Mouse (Mus musculus) embryonic stem cell, embryonic (primary cell): Measurements from ENCODE around the gene Gnb2.

Experiments used
- CTCF ChIA-PET, 4 experiments: fragments of 300-600 bp in 2 of 4; fragments of 350-600 bp in 2 of 4; sonication (Branson Sonifier 250); formaldehyde crosslinking; loops; one replicate each; lab custom pipeline; 2022; ENCODE audit warnings: inconsistent platforms in 2 of 4; lab: Charles Lee
- POLR2A ChIA-PET, 4 experiments: fragments of 300-600 bp in 2 of 4; fragments of 350-600 bp in 2 of 4; sonication (Branson Sonifier 250); formaldehyde crosslinking; loops; one replicate each; lab custom pipeline; 2022; ENCODE audit warnings: antibody characterized with exemption in 4 of 4, inconsistent platforms in 1 of 4; lab: Charles Lee

The Gnb2 gene

DNA sequence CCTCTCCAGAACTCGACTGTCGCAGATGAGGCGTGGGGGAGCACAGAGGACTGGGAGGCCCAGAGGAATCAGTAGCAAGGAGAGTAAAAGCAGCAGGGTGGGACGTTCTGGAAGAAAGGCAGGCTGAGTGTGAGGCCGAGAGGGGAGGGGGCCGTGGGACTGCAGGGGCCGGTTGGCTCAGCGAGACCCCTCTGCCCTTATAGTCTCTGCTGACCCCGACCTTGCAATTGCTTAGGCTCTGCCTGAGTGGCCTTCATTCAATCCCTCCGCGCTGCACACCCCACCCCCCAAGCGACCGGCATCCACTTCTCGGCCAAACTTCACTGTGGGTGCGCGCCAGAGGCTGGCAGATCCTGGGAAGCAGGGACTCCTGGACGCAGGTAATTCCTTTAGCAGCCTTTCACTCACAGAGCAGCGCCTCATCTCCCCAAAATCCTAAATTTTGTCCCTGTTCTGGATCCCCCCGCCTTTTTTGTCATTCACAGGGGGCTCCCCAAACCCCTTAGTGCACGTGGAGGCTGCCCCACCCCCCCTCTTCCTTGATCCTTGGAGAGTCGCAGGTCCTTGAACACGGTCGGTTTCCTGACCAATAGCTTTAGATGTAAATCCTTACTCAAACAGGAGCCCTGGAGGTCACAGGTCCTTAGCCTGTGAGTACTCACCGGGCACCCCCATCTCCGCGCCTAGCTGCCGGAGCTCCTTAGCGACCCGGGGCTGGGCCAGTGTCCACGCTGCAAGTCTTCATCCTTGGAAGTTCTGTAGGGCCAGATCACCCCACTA lies 48.0 kb downstream of the Gnb2 start:
- ChIA-PET CTCF (interaction anchor here in 3 of 4 experiments (0.6 to 3.5 kb wide), 6 partner anchors 17 to 543 kb away, joined by 3 to 19 read pairs (median 7); partner anchors contain the start of genes Pop7 (in 2 of the 3) and Slc12a9 (in 1 of the 3)), POLR2A (interaction anchor here in 2 of 4 experiments (0.6 to 2.6 kb wide), 5 partner anchors 9 to 76 kb away, joined by 3 to 10 read pairs (median 3); partner anchors contain the start of gene Pop7 (in 1 of the 2))

DNA sequence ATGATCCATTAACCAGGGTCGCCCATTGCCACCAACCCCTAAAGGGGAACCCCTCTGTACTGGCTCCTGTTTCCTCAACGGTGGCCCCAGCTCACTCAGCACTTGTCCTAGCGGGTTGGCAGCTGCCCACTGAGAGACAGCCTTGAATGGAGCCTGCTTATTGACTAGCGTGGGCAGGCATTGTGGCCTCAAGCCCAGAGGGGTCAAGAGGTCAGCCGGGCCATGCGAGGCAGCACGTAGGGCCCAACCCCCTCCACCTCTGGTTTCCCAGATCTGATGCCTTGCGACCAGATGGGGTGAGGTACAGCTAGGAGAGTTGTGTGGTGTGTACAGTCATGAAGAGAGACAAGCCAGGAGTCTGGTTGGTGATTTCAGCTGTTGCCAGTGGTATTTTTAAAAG lies 51.4 kb downstream of the Gnb2 start:
- POLR2A ChIA-PET, result interaction anchor here in 1 of 4 experiments (0.6 kb wide), 1 partner anchor 811 kb away, joined by 3 read pairs; no protein-coding TSS in a partner anchor
- CTCF ChIA-PET, result interaction anchor here in 3 of 4 experiments (0.7 to 1.5 kb wide), 4 partner anchors 12 to 194 kb away, joined by 3 to 5 read pairs (median 4); partner anchors contain the start of gene Ache (in 1 of the 3)

DNA sequence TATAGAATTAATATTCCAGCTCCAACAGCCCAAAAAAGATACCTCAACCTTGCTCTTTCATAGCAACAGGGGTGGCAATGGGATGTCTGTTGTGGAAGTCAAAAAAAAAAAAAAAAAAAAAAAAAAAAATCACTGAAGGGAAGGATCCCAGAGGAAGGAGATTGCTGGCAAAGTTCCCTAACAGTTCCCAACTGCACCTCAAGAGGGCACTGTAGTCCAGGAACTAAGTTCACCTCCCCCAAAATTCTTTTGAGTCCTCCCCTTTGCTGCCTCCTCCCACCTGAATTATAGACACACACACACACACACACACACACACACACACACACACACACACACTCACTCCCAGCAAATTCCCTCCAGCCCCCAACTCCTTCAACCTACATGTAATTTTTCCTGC lies 52.2 kb downstream of the Gnb2 start:
- ChIA-PET POLR2A (interaction anchor here in 1 of 4 experiments (0.7 kb wide), 1 partner anchor 478 kb away, joined by 4 read pairs; no protein-coding TSS in a partner anchor), CTCF (interaction anchor here in 3 of 4 experiments (0.7 to 1.2 kb wide), 4 partner anchors 12 to 176 kb away, joined by 3 to 10 read pairs (median 3); no protein-coding TSS in a partner anchor)
